Mouse (Mus musculus): ENCODE measurements at regions not wholly inside any gene's neighbourhood (a gene's known extent, or its start where the extent isn't known, plus 50 kb on each side); places are given as distances from the start of the nearest gene placed in this dataset.

DNA sequence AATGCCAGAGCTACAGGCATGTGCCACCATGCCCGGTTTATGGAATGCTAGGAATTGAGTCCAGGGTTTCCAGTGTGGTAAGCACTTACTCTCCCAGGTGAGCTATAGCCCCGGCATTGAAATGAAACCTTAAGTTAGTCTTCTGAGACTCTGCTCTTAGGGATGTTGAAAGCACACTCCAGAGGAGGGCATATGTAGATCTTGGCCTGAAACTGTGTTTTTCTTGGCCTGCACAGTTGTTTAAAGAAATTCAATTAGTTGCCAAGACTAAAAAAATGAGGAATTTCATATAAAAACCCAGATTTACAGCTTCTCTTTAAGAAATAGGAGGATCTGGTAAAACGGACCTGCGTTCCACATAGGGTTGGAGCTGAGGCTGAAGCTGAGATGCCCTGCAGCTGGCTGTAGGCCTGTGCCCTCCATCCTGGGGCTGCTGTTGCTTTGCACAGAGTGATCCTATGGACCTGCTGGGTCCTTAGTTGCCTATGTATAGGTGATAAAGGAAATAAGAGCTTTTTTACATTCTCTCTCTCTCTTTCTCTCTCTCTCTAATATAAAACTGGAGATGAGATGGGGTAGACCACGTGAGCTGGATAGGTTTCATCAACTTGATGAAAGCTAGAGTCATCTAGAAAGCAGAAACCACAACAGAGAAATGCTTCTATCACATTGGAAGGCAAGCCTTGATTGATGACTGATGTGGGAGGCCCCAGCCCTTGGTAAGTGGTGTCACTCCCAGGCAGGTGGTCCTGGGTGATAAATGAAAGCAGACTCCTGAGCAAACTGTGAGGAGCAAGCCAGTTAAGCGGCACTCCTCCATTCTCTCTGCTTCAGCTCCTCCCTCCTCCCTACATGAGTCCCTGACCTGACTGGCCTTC lies 168.6 kb downstream of the Pten start:
- H3K79me3 ChIP-seq (ENCODE audit: low read depth), result no peaks in the 10 kb centered on the region
- no peak overlapping the region for H3K4me3 ChIP-seq (ENCODE audit: insufficient read depth, poor library complexity, severe bottlenecking)
- no peaks in the 10 kb centered on the region for H3K27me3 ChIP-seq (ENCODE audit: control insufficient read depth, insufficient read depth, insufficient read length)
- no peaks in the 10 kb centered on the region for H3K79me2 ChIP-seq (ENCODE audit: control insufficient read depth, insufficient read depth)
- no peaks in the 10 kb centered on the region for H3K36me3 ChIP-seq (ENCODE audit: control insufficient read depth, insufficient read depth)
- no peak for TF ChIP-seq FOSL1 (IDR thresholded peaks at IDR 0.05; ENCODE audit: insufficient read depth, low read length, poor library complexity, severe bottlenecking)
- TF ChIP-seq USF1 (IDR thresholded peaks at IDR 0.05; ENCODE audit: low read depth), result no peak
- no peak for TF ChIP-seq MYOG (IDR thresholded peaks at IDR 0.05; ENCODE audit: control insufficient read depth, extremely low read depth, insufficient read length)
- TF ChIP-seq MAX (IDR thresholded peaks at IDR 0.05), result no peak
- no peak for TF ChIP-seq MYOD1 (IDR thresholded peaks at IDR 0.05; ENCODE audit: control insufficient read depth, insufficient read length, low read depth)
- no peak for TF ChIP-seq CEBPB (IDR thresholded peaks at IDR 0.05; ENCODE audit: low read depth)
- no peak for TF ChIP-seq CTCF (IDR thresholded peaks at IDR 0.05; ENCODE audit: control insufficient read depth, insufficient read depth, insufficient read length)
- H3ac ChIP-seq (ENCODE audit: control insufficient read depth, insufficient read length, low read depth), result no peak overlapping the region

- H3K79me3 ChIP-seq (ENCODE audit: low read depth), result no peaks in the 10 kb centered on the region
- no peaks in the 10 kb centered on the region for H3K79me2 ChIP-seq (ENCODE audit: control insufficient read depth, insufficient read depth)
- no peak overlapping the region for H3ac ChIP-seq (ENCODE audit: control insufficient read depth, insufficient read length, low read depth)
- H3K27me3 ChIP-seq (ENCODE audit: control insufficient read depth, insufficient read depth, insufficient read length), result no peaks in the 10 kb centered on the region
- no peaks in the 10 kb centered on the region for H3K36me3 ChIP-seq (ENCODE audit: control insufficient read depth, insufficient read depth)
- no peak overlapping the region for H3K4me3 ChIP-seq (ENCODE audit: insufficient read depth, poor library complexity, severe bottlenecking)
- TF ChIP-seq MYOD1 (IDR thresholded peaks at IDR 0.05; ENCODE audit: control insufficient read depth, insufficient read length, low read depth) (no peak), MAX (IDR thresholded peaks at IDR 0.05) (no peak), CEBPB (IDR thresholded peaks at IDR 0.05; ENCODE audit: low read depth) (no peak), USF1 (IDR thresholded peaks at IDR 0.05; ENCODE audit: low read depth) (no peak), FOSL1 (IDR thresholded peaks at IDR 0.05; ENCODE audit: insufficient read depth, low read length, poor library complexity, severe bottlenecking) (no peak), MYOG (IDR thresholded peaks at IDR 0.05; ENCODE audit: control insufficient read depth, extremely low read depth, insufficient read length) (no peak), CTCF (IDR thresholded peaks at IDR 0.05; ENCODE audit: control insufficient read depth, insufficient read depth, insufficient read length) (no peak)
Measured at GRCm38 (mm10) chr19:32926571-32926970, 169.3 kb downstream of the Pten start.

GRCm38 (mm10) chr19:32933676-32934075 lies 176.4 kb downstream of the Pten start:
- Histone ChIP-seq H3K27me3 (ENCODE audit: control insufficient read depth, insufficient read depth, insufficient read length) (no peaks in the 10 kb centered on the region), H3K4me3 (ENCODE audit: insufficient read depth, poor library complexity, severe bottlenecking) (no peak overlapping the region), H3K79me2 (ENCODE audit: control insufficient read depth, insufficient read depth) (no peaks in the 10 kb centered on the region), H3K36me3 (ENCODE audit: control insufficient read depth, insufficient read depth) (no peaks in the 10 kb centered on the region), H3ac (ENCODE audit: control insufficient read depth, insufficient read length, low read depth) (no peak overlapping the region), H3K79me3 (ENCODE audit: low read depth) (no peaks in the 10 kb centered on the region)
- TF ChIP-seq MAX (IDR thresholded peaks at IDR 0.05) (no peak), MYOD1 (IDR thresholded peaks at IDR 0.05; ENCODE audit: control insufficient read depth, insufficient read length, low read depth) (no peak), USF1 (IDR thresholded peaks at IDR 0.05; ENCODE audit: low read depth) (no peak), MYOG (IDR thresholded peaks at IDR 0.05; ENCODE audit: control insufficient read depth, extremely low read depth, insufficient read length) (no peak), FOSL1 (IDR thresholded peaks at IDR 0.05; ENCODE audit: insufficient read depth, low read length, poor library complexity, severe bottlenecking) (no peak), CEBPB (IDR thresholded peaks at IDR 0.05; ENCODE audit: low read depth) (no peak), CTCF (IDR thresholded peaks at IDR 0.05; ENCODE audit: control insufficient read depth, insufficient read depth, insufficient read length) (no peak)

DNA sequence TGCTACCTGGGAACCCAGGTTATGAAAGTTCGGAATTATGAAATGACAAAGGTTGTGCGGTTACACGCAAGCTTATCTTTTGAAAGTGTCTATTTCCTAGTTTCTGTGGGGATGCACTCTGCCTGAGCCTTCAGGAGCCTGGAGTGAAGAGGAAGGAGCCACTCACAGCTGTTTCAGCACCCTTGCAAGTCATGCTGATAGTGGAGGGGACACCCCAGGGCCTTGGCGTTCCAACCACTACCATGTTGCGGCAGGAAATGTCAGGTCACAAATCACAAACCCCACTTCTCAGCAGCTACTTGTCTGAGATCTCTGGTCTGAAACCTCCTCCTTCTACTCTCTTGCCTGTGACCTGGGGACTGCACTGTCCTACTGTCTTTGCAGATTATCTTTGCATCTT lies 178.3 kb downstream of the Pten start:
- Histone ChIP-seq H3ac (ENCODE audit: control insufficient read depth, insufficient read length, low read depth) (no peak overlapping the region), H3K4me3 (ENCODE audit: insufficient read depth, poor library complexity, severe bottlenecking) (no peak overlapping the region), H3K79me2 (ENCODE audit: control insufficient read depth, insufficient read depth) (no peaks in the 10 kb centered on the region), H3K36me3 (ENCODE audit: control insufficient read depth, insufficient read depth) (no peaks in the 10 kb centered on the region), H3K27me3 (ENCODE audit: control insufficient read depth, insufficient read depth, insufficient read length) (no peaks in the 10 kb centered on the region), H3K79me3 (ENCODE audit: low read depth) (no peaks in the 10 kb centered on the region)
- no peak for TF ChIP-seq FOSL1 (IDR thresholded peaks at IDR 0.05; ENCODE audit: insufficient read depth, low read length, poor library complexity, severe bottlenecking)
- TF ChIP-seq CEBPB (IDR thresholded peaks at IDR 0.05; ENCODE audit: low read depth), result no peak
- no peak for TF ChIP-seq CTCF (IDR thresholded peaks at IDR 0.05; ENCODE audit: control insufficient read depth, insufficient read depth, insufficient read length)
- TF ChIP-seq MYOG (IDR thresholded peaks at IDR 0.05; ENCODE audit: control insufficient read depth, extremely low read depth, insufficient read length), result no peak
- TF ChIP-seq MYOD1 (IDR thresholded peaks at IDR 0.05; ENCODE audit: control insufficient read depth, insufficient read length, low read depth), result no peak
- TF ChIP-seq MAX (IDR thresholded peaks at IDR 0.05), result no peak
- TF ChIP-seq USF1 (IDR thresholded peaks at IDR 0.05; ENCODE audit: low read depth), result no peak

- Histone ChIP-seq H3K27me3 (ENCODE audit: control insufficient read depth, insufficient read depth, insufficient read length) (no peaks in the 10 kb centered on the region), H3K79me3 (ENCODE audit: low read depth) (no peaks in the 10 kb centered on the region), H3K4me3 (ENCODE audit: insufficient read depth, poor library complexity, severe bottlenecking) (no peak overlapping the region), H3ac (ENCODE audit: control insufficient read depth, insufficient read length, low read depth) (no peak overlapping the region), H3K79me2 (ENCODE audit: control insufficient read depth, insufficient read depth) (no peaks in the 10 kb centered on the region), H3K36me3 (ENCODE audit: control insufficient read depth, insufficient read depth) (no peaks in the 10 kb centered on the region)
- TF ChIP-seq FOSL1 (IDR thresholded peaks at IDR 0.05; ENCODE audit: insufficient read depth, low read length, poor library complexity, severe bottlenecking) (no peak), CTCF (IDR thresholded peaks at IDR 0.05; ENCODE audit: control insufficient read depth, insufficient read depth, insufficient read length) (no peak), MYOD1 (IDR thresholded peaks at IDR 0.05; ENCODE audit: control insufficient read depth, insufficient read length, low read depth) (no peak), USF1 (IDR thresholded peaks at IDR 0.05; ENCODE audit: low read depth) (no peak), MYOG (IDR thresholded peaks at IDR 0.05; ENCODE audit: control insufficient read depth, extremely low read depth, insufficient read length) (no peak), MAX (IDR thresholded peaks at IDR 0.05) (no peak), CEBPB (IDR thresholded peaks at IDR 0.05; ENCODE audit: low read depth) (no peak)
Measured at GRCm38 (mm10) chr19:32937591-32937990, 180.3 kb downstream of the Pten start.
